Mouse (Mus musculus) kidney, adult 9 months (tissue): ENCODE measurements around the gene Panx3.

Experiments
- DNase-seq: peaks from one replicate; pipeline ENCODE4 v3.0.0; 2022

The Panx3 gene

DNA sequence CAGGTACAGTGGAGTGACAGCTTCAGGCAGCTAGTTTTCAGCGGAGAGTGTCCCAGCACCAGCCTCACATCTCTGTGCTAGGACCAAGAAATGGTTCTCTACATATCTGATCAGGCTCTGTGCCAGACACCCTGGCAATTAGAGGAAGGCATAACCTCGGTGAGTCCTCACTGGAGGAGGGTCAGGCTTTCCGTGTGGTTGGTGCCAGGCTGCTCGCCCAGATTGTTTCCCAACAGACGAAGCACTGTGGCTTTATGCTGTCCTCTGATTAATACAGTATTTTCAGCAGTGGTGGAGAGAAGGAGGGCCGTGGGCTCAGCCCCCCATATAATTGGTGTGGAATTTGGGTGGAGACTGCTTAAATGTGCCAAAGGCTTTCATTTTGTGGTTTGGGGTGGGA lies at the start of gene Panx3:
Gene Panx3, minus strand, starts transcription at position 121 of the 400 bp plus-strand sequence.
- no peak for DNase-seq

DNA sequence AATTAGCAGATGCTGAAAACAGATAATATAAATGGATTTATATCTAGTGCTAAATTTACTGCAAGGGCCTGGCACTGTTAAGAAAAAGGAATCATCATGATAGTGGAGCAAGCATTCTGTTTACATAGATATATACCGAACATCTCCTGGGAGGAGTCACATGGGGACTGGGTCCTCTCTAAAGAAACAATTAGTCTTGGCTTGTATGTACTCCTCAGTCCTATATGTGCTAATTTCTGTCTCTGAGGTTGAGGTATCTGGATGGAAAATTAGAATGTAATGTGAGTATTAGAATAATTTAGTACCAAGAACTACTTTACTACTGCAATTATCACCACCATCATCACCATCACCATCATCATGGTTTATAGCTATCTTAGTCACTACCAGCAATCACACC lies 47.1 kb upstream of the Panx3 start, which contains the start of gene Olfr160:
Gene Olfr160, minus strand, starts transcription at position 101 of the 400 bp plus-strand sequence.
- DNase-seq, result no peak

DNA sequence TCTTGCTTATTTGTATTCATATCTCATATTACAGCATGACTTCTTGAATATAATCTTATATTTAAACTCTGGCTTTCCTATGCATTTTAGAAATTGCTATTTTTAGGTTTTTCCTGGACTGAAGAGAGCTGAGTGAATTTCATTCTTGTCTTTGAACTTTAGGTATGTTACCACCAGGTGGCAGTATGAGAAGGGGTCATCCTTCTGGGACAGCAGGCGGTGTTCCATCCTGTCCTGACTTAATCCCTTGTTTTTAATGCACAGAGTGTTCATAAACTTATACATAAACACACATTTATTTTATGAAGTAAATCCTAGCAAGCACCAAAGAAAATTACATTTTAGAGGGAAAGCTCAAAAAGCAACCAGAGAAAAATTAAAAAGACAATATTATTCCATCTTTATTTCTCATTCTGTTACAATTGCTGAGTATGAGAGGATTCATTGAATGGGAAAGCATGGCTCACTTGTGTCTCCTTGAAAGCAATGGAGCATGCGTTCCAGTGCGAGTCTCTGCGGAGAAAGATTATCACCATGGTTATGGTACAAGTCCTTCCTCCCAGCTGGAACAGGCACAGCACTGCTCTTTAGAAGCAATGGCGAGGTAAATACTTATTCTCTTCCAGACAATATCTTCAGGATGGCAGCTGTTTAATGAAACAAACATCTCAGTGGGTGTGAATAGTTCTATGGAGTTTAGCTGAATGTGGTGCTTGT lies 21.1 kb upstream of the Panx3 start:
- peak; percentile 14 for DNase-seq

DNA sequence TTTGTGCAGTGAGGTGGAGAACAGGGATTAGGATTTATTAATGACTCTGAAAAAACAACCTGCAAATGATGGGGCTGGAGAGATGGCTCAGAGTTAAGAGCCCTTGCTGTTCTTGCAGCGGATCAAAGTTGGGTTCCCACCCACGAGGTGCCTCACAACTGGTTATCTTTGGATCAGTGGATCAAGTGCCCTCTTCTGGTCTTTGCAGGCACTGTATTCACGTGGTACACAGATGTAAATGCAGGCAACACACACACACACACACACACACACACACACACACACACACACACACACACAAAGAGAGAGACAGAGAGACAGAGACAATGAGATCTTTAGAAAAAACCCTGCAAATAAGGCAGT lies 18.9 kb upstream of the Panx3 start:
- no peak for DNase-seq

DNA sequence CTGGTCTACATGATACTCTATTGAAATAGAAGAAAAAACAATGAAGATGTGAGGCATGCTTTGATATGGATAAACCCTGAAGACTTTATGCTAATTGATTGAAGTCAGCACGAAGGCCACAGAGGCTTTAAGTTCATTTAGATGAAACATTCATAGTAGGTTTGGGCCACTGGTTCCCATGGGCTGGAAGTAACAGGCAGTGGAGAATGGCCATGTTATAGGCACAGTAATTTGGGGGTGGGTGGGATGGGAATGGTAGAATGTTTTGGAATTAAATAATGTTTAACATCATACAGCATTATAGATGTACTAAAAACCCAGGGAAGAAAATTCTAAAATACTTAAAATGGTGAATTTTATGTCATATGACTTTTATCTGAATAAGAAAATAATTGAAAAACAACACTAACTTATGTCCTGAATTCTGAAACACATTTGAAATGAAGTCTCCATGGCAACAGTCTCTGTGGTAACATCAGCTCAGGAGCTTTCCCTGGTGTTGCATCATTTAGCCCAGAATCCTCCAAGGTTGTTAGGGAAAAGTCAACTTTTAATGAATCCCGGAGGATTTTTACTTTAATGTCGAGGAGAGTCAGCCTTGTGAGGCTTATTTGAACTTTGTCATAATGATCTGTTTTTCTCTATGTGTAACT lies 18.4 kb upstream of the Panx3 start:
- no peak for DNase-seq

DNA sequence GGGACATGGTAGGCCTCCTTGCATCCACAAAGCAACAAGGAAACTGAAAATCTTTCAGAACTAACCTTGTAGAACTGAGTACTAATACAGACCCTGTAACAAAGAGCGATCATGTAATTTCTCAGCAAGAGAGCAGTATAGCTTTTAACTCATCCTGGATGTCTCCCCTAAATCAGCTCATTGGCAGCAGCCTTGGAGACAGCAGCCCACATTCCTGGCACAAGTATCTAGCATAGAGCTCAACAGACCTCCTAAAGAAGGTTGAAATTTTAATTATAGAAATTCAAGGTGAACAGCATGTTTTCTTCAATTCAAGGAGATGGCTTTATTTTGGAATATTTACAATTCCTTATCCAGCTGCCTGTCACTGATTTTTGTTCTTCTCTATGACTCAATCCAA lies 12.1 kb upstream of the Panx3 start:
- DNase-seq, result no peak

DNA sequence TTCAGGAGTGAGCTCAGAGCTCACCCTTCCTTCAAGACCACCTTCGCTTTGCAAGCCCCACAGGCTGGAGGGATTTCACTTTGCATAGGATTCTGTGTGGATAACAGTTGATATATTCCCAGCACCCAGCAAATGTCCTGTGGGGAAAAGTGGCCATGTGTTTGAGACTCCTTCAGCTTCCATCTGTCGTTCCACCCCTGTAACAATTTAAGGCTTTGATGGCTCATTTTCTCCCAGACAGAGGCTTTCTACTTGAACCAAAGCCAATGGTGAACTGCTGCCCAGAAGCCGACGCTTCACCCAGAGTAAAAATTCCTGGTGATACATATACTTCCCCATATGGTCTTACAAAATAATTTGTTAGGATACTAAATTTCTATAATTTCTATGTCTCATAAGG lies 6.3 kb upstream of the Panx3 start:
- DNase-seq, result no peak

DNA sequence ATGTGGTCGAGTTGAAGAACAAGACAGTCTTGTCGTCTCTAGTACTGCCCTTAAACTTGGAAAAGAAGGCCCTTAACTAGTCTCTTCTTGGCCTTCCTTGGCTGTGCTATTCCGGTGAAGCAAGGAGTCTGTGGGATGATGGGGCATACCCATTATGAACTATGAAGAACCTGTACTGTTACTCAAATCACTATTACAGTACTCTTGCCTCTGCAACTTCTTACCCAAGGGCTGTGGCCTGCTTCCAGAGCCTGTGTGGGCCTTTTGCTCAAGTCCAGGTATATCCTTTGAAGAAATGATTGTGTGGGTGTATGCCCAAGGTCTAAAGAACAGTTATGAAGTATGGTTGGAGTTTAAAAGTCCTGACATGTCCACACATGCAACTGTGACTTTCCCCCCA lies 1.2 kb upstream of the Panx3 start:
- no peak for DNase-seq

DNA sequence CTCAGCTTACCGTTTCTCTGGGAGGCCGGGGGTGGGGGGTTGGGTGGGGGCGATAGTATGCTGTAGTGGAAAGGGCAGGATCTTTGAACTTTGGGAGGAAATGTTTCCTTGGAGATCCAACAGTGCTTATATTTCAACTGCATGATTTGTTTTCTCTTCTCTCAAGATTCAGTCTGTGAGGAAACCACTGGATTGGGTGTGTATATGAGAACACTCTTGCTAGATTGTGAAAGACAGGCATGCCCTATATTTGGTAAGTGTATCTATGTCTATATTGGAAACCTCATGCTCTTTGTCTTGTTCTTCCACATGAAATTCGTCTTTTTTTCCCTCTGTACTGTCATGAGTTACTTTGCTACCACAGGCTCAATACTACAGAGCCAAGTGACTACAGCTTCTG lies 643 bp upstream of the Panx3 start:
- no peak for DNase-seq

DNA sequence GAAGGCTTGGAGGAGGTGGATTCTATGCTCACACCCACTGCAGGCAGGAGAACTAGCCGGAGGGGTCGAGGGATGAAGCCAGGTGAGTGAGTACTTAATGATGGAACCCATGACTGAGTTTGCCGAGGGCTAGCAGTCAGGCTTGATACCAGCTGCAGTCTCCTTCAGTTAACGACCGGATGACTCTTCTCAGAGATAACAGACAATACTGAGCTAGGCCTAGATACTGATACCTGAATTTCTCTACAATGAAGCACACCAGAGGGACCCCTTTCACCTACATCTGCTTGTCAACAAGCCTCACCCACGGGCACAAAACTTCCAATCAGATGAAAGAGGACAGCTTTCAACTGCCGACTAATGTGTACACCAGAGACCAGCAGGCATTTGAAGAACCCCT lies 3.0 kb downstream of the Panx3 start:
- DNase-seq, result no peak

DNA sequence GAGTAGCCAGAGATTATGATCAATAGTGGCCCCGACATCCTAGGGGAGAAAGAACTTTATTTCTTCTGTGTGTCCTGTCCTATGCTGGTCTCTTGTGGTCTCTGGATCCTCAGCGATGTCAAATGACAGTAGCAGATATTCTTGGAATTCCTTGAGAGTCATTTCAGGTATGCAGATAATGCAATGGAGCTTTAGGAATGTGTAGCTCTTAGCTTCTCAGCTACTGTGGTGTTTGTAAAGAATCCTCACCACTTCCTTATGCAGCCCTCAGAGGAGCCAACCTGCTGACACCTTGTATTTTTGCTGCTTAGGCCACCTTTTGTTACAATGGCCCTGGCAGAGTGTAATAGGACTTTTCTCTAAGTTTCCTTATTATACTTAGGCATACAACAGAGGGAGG lies 4.4 kb downstream of the Panx3 start:
- no peak for DNase-seq

DNA sequence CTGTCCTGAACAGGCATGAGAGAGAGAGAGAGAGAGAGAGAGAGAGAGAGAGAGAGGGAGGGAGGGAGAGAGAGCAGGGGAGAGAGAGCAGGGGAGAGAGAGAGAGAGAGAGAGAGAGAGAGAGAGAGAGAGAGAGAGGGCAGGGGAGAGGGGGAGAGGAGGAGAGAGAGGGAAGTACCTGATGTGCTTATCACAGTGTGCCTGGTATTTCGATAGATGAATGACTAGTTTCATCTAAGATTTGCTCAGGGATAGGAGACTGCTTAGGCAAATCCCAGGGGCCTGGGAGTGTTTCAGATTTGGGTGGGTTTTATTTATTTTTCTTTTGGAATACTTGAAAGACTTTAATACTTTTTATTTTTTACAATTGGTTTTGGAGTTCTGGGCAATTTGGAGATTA lies 5.8 kb downstream of the Panx3 start:
- no peak for DNase-seq

DNA sequence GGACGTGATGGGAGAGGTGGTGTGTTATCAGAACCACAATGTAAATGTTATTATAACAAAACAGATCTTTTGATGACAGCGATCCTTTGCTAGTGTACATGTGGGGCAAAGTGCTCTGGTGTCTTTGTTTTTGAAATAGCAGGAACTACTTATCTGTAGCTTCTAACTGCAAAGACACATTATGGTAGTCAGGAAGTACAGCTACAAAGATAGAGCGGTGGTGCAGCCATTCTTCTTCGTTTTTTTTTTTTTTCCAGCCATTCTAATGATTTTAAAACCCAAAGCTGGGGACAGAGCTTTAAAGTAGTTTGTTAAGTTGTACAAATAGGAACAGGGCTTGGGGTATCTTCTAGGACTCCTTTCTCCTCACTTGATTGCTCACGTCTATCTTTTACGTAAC lies 9.6 kb downstream of the Panx3 start:
- no peak for DNase-seq

DNA sequence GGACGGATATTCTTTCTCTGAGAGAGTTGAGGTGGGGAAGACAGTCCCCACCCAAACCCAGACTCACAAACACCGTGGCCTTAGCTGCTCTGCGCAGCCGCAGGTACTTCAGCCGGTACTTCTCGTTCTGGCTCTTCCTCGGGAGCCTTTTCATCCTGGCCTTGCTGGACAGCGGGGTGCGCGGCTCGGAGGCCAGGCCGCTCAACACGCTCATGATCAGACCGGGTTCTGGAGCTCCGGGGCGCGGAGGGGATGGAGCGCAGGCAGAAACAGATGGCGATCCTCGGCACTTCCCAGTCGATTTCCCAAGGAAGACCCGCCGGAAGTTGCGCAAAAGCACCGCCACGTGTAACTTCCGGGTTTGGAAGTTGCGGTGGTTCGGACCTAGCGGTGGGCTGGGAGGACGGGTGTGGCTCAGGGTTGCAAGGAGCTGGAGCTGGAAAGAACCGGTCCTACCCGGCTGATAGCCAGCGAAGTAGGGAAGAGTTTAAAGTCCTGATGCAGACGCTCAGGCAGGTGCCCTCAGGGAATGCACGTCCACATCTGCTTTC lies 12.0 kb downstream of the Panx3 start, which contains the start of gene Tbrg1:
Gene Tbrg1, minus strand, starts transcription at position 382 of the 551 bp plus-strand sequence.
- peak; percentile 87 for DNase-seq

DNA sequence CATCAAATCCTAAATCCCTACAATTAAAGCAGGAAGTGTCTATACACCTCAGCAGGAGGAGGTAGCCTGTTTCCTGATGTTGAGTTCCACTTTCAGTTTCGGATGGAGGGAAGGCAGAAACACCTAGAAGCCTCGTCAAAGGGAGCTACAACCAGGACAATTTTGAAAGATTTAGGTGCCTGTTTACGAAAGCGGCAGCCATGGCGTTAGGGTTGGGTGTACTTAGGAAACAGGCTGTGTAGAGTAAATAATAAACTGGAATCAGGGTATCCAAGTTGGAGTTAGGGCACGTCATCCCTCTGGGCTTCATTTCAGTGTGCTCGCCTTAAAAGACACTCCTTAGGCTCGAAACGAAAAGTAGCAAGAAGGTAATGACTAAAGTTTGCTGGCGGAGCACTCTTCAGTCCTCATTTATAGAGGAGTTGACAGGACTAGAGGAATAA lies 12.6 kb downstream of the Panx3 start:
- peak; percentile 24 for DNase-seq

DNA sequence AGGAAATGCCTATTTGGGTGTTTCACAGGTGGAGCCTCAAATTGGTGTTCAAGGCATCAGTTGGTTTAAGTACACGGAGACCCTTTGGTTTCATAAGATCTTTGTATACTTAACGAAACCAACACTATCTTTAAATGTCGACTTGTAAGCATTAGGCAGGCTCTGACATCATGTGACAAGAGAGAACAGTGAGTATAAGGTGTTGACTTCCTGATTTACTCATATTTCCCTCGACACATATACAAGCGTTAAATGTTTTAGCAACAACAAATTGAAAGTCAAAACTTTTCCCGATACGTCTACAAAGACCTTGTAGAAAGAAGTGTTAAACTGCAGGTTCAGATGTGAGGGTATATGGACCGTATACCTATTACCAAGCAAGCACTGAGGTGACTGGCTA lies 13.1 kb downstream of the Panx3 start:
- DNase-seq, result peak; percentile 3

DNA sequence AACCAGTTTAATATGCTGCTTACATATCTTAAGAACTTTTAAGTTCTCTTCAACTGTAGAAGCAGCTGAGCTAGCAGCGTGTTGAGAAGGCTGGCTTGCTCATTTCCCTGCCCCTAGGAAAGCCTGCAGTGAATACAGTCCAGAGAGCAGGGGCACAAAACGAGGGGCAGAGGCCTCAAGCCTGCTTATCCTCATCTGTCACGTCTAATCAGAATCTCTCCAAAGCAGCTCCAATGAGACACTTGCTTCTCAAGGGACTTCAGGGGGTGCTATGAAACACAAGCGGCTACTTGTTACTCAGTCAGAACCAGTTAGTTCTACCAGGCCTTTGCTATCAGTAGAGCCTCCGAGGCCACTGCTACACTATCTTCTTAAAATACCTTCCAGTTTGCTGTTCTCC lies 15.2 kb downstream of the Panx3 start:
- DNase-seq, result no peak

DNA sequence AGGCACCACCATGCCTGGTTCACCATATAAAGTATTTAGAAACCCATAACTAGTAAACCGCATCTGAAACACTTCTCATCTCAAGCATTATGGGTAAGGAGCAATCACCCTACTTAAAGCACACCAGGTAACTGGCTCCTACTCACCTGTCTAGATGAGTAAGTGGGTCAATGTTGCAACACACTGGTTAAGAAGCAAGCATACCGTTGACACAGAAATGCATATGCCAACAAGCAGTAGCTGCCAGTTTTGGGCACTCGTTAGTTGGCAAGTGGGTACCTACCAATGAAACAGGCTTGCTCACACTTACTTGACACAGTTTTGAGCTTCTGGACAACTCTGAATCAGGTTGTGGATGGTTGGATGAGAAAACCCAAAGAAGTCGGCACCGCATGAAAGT lies 18.4 kb downstream of the Panx3 start:
- no peak for DNase-seq

DNA sequence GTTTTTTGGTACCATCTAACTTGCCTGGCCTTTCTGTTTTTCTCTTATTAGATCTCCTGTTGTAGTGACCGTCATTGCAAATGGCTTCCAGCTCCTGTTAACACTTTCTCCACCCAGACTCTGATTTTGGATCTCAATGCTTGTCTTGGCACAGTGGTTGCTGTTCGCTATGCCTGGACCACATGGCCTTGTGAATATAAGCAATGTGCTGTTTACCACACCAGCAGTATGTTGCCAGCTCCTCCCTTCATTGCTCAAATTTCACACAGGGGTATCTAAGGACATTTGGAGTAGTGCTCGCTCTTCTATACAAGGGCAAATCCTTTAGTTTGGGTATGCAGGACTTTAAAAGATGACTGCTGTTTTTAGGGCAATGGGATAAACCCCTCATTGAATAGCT lies 22.8 kb downstream of the Panx3 start:
- DNase-seq, result no peak

DNA sequence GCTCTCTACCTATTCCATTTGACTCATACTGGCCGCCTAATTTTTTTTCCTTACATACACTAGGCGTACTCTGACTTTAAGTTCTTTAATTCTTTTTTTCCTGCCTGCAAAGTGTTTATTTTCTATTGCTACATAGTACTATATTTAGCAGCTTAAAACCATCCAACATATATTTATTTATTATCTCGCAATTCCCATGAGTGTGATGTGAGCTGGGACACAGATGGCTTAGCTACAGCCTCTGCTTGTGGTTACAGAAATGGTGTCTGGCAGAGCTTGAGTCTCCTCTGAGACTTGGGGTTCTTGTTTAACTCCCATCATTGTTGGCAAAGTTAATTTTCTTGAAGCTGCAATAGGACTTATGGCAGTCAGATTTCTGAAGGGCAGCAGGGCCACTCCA lies 30.3 kb downstream of the Panx3 start:
- DNase-seq, result no peak

DNA sequence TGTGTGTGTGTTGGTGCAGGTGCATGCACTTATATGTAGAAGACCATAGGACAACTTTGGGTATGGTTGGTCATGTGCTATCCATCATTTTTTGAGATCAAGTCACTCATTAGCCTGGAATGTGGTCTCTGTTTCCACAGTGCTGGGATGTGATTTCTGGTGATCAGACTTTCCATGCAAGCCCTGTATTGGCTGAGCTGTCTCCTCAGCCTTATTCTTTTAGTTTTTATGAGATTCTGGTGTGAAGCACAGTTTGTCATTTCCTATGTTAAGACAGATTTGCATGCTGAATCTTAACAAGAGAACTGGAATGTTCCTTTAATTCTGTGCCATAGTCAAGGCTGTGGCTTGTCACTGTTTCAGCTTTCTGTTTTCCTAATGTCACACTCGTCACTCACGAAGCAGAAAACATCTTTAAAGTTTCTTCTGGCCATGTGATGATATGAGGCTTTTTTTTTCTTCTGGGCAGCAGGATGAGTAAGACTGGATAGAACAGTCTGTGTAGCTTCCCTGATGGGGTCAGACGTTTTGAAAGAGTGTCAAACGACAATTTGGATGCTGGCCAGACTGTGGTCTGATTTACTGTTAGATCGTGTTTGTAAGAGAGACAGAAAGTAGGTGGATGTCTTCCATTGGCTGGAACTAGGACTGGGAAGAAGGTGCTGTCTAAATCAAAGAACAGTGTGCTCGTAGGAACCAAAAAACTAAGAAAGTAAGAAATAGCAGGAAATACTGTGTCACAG lies 32.1 kb downstream of the Panx3 start:
- DNase-seq, result no peak

DNA sequence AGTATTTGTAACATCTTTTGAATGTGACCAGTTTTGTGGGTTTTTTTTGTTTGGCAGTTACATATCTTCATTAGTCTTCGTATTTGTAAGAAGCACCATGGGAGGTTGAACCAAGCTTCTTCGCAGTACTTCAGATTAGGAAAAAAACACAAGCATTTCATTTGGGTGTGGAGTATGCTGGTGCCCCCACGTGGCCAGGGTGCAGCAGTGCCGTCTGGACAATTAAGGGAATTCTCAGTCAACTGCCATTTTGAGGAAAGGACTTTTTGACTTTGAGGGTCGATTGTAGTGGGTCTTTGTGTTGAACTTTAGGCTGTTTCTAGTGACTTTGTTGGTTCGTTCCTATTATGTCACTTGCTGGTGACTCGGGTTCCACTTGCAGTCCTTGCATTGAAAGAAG lies 32.7 kb downstream of the Panx3 start:
- DNase-seq, result peak; percentile 54

DNA sequence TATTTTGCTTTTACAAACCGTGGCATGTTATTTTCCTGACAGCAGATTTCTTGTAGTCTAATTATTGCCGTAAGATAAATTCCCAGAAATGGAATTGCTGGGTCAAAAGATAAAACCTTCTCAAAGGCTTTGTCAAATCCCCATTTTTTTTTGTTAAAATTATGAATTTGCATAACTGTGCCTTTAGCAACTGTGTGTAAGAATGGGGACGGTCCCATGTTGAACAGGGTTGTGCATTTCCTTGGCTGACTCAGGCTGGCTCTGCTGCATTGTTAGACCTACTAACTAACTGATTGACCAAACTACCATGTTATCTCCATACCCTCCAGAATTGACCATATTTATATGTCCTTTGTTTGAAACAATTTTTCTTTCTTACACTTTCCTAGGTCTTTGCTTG lies 34.8 kb downstream of the Panx3 start:
- DNase-seq, result no peak

DNA sequence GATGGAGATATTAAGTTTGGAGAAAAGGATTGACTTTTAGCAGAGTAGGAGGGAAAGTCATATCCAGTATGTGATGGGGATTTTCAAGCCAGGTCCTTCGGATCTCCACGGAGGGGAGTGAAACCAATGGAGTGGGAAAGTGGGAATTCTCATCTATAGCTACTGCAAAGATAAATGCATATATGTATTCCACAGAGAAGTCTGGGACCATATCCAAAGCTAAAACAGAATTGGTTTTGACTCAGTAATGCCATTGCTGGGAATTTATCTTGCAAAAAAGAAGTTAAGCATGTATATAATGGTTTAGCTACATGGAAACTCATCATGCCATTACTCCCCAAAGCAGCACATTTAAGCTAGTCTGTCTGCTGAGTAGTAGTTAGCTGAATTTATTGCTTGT lies 36.7 kb downstream of the Panx3 start:
- DNase-seq, result no peak
